Mouse (Mus musculus) hindbrain, embryonic 12.5 days (tissue): ENCODE data around the gene Btbd9. TPM values are rescaled to one million over a fixed set of nuclear protein-coding genes. Genes with fewer than 3 reads are reported as not detected.
A peak's percentile ranks its signal among the peaks of the same experiment; 100 is the strongest.

ENCODE experiments used
- ATAC-seq: fragments of 200-750 bp; cut with Nextera tagmentation; 2 replicates; pipeline ENCODE4 v1.8.0; 2017; ENCODE audit warnings: moderate TSS enrichment; ENCODE audit not compliant: low FRiP score
- H3K27ac ChIP-seq: fragments of 300-500 bp; sonication (generic); 2 replicates; pipeline ENCODE4 v1.5.1; 2016; ENCODE audit warnings: mild to moderate bottlenecking
- H3K27me3 ChIP-seq: fragments of 300-500 bp; sonication (generic); 2 replicates; pipeline ENCODE4 v1.6.1; 2016; ENCODE audit warnings: mild to moderate bottlenecking
- H3K36me3 ChIP-seq: fragments of 300-500 bp; sonication (generic); 2 replicates; pipeline ENCODE4 v1.6.1; 2016; ENCODE audit warnings: mild to moderate bottlenecking
- H3K4me1 ChIP-seq: fragments of 300-500 bp; sonication (generic); 2 replicates; pipeline ENCODE4 v1.6.1; 2016
- H3K4me2 ChIP-seq: fragments of 300-500 bp; sonication (generic); replicated peaks from 2 replicates; pipeline ENCODE4 v1.6.1; 2016; ENCODE audit warnings: mild to moderate bottlenecking
- H3K4me3 ChIP-seq: fragments of 300-500 bp; sonication (generic); 2 replicates; pipeline ENCODE4 v1.5.1; 2016; ENCODE audit warnings: mild to moderate bottlenecking
- H3K9ac ChIP-seq: fragments of 300-500 bp; sonication (generic); 2 replicates; pipeline ENCODE4 v1.6.1; 2016; ENCODE audit warnings: mild to moderate bottlenecking, moderate library complexity
- H3K9me3 ChIP-seq: fragments of 300-500 bp; sonication (generic); replicated peaks from 2 replicates; pipeline ENCODE4 v1.6.1; 2016; ENCODE audit warnings: mild to moderate bottlenecking
- WGBS: fragments of 180-500 bp; shearing (Covaris S2); methylation state at CpG from one replicate; pipeline ENCODE4 v1.1.7; 2016; 5-methylcytosine and 5-hydroxymethylcytosine counted together
- polyA plus RNA-seq: library from polyadenylated mRNA; unstranded; fragments of >200 nt; fragmentation: Nextera tagmentation; extraction: Ambion mirVana; gene quantifications from 2 replicates; pipeline ENCODE4 v1.2.1, GENCODE M21; 2016

Gene Btbd9
- polyA plus RNA-seq, 1 experiment from 2014 or later = 106 TPM

GRCm38 (mm10) chr17:30255928-30256560 lies 320.2 kb downstream of the Btbd9 start:
- Histone ChIP-seq H3K9me3 (no peaks in the 10 kb centered on the region), H3K27me3 (no peaks in the 10 kb centered on the region), H3K4me2 (no peak overlapping the region), H3K4me1 (peaks cover 62% of the 10 kb centered on the region), H3K27ac (no peak overlapping the region), H3K4me3 (no peak overlapping the region), H3K36me3 (no peaks in the 10 kb centered on the region), H3K9ac (no peak overlapping the region)
- 60% methylated on average over 8 of the region's 8 CpGs for WGBS
- ATAC-seq = no peak

GRCm38 (mm10) chr17:30253924-30254323 lies 322.4 kb downstream of the Btbd9 start:
- H3K4me2 ChIP-seq = no peak overlapping the region
- H3K4me1 ChIP-seq = peaks cover 49% of the 10 kb centered on the region
- no peak overlapping the region for H3K4me3 ChIP-seq
- no peaks in the 10 kb centered on the region for H3K27me3 ChIP-seq
- 36% methylated on average over 7 of the region's 7 CpGs for WGBS
- peak overlapping the region; percentile 52; the same call in 1 of the 2 replicates for H3K27ac ChIP-seq
- H3K9ac ChIP-seq = no peak overlapping the region
- H3K9me3 ChIP-seq = no peaks in the 10 kb centered on the region
- H3K36me3 ChIP-seq = no peaks in the 10 kb centered on the region
- ATAC-seq = no peak

DNA sequence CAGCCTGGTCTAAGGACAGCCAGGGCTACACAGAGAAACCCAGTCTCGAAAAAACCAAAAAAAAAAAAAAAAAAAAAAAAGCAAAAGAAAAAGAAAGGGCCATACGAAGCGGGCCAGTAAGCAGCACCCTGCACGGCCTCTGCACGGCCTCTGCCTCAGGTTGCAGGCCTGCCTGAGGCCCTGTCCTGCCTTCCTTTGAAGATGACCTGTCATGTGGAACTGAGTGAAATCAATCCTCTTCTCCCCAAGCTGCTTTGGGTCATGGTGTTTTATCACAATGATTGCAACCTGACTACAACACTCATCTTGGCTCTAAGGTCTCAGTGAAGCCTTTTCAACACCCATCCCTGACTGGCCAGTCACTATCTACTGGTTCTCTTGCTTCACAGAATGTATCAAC lies 323.3 kb downstream of the Btbd9 start:
- no peak overlapping the region for H3K4me3 ChIP-seq
- H3K27me3 ChIP-seq = no peaks in the 10 kb centered on the region
- no peak overlapping the region for H3K27ac ChIP-seq
- H3K4me2 ChIP-seq = no peak overlapping the region
- 70% methylated on average over 5 of the region's 5 CpGs for WGBS
- peaks cover 42% of the 10 kb centered on the region for H3K4me1 ChIP-seq
- no peak overlapping the region for H3K9ac ChIP-seq
- ATAC-seq = no peak
- H3K36me3 ChIP-seq = no peaks in the 10 kb centered on the region
- no peaks in the 10 kb centered on the region for H3K9me3 ChIP-seq

GRCm38 (mm10) chr17:30245308-30245706 lies 331.0 kb downstream of the Btbd9 start:
- Histone ChIP-seq H3K4me2 (no peak overlapping the region), H3K36me3 (no peaks in the 10 kb centered on the region), H3K9ac (no peak overlapping the region), H3K27me3 (no peaks in the 10 kb centered on the region), H3K27ac (peak overlapping the region; percentile 64), H3K9me3 (no peaks in the 10 kb centered on the region), H3K4me1 (peaks cover 61% of the 10 kb centered on the region), H3K4me3 (no peak overlapping the region)
- 60% methylated on average over 10 of the region's 10 CpGs for WGBS
- no peak for ATAC-seq

- WGBS = 67% methylated on average over 14 of the region's 14 CpGs
- Histone ChIP-seq H3K9me3 (no peaks in the 10 kb centered on the region), H3K4me3 (no peak overlapping the region), H3K27me3 (no peaks in the 10 kb centered on the region), H3K4me2 (no peak overlapping the region), H3K4me1 (peaks cover 61% of the 10 kb centered on the region), H3K9ac (no peak overlapping the region; the same call in 1 of the 2 replicates), H3K27ac (peak overlapping the region; percentile 64), H3K36me3 (no peaks in the 10 kb centered on the region)
- no peak for ATAC-seq
Measured at GRCm38 (mm10) chr17:30244651-30245307, 331.5 kb downstream of the Btbd9 start.

DNA sequence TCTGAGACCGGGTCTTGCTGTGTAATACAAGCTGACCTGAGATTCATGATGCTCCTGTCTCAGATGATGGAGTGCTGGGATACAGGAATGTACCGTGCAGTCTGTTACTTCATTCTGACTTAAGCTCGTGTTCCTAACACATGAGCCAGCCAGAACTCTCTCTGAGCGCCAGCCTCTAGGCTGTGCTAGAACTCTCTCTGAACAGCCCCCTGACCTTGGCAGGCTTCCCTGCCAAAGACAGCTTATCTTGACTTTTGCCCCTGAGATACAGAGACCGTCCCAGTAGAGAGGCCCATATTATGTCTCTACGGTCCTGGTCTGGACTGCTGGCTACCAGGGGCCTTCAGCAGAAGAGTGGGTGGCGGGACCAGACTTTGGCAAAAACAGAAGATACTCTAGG lies 332.7 kb downstream of the Btbd9 start:
- H3K27me3 ChIP-seq = no peaks in the 10 kb centered on the region
- peaks cover 61% of the 10 kb centered on the region for H3K4me1 ChIP-seq
- no peaks in the 10 kb centered on the region for H3K36me3 ChIP-seq
- no peak overlapping the region for H3K9ac ChIP-seq
- ATAC-seq = no peak
- no peak overlapping the region for H3K4me3 ChIP-seq
- no peak overlapping the region for H3K4me2 ChIP-seq
- H3K27ac ChIP-seq = no peak overlapping the region; the same call in 1 of the 2 replicates
- 82% methylated on average over 7 of the region's 7 CpGs for WGBS
- H3K9me3 ChIP-seq = no peaks in the 10 kb centered on the region

DNA sequence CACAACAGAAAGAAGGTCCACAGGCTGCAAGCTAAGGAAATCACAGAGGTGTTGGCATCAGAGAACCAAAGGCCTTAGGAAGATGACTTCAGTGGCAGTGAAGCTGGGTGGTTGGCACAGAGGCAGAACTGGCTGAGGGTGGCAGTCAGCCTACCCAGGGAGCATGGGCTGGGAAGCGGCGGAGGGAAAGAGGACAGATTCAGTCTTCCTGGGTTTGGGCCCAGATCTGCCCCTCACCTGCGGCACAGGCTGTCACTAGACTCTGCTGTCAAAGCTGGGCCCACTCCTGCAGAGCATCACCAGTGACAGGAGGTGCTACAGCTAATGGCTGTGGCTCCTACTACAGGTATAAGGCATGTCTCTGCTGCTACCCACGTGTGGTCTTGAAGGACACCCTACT lies 333.6 kb downstream of the Btbd9 start:
- peaks cover 61% of the 10 kb centered on the region for H3K4me1 ChIP-seq
- no peak overlapping the region for H3K4me3 ChIP-seq
- H3K27ac ChIP-seq = 0 out of 2 replicates have a peak overlapping the region, but pooled peaks have one; percentile 35
- no peaks in the 10 kb centered on the region for H3K36me3 ChIP-seq
- H3K27me3 ChIP-seq = no peaks in the 10 kb centered on the region
- no peaks in the 10 kb centered on the region for H3K9me3 ChIP-seq
- WGBS = 93% methylated on average over 4 of the region's 4 CpGs
- no peak overlapping the region for H3K9ac ChIP-seq
- ATAC-seq = no peak
- H3K4me2 ChIP-seq = no peak overlapping the region

DNA sequence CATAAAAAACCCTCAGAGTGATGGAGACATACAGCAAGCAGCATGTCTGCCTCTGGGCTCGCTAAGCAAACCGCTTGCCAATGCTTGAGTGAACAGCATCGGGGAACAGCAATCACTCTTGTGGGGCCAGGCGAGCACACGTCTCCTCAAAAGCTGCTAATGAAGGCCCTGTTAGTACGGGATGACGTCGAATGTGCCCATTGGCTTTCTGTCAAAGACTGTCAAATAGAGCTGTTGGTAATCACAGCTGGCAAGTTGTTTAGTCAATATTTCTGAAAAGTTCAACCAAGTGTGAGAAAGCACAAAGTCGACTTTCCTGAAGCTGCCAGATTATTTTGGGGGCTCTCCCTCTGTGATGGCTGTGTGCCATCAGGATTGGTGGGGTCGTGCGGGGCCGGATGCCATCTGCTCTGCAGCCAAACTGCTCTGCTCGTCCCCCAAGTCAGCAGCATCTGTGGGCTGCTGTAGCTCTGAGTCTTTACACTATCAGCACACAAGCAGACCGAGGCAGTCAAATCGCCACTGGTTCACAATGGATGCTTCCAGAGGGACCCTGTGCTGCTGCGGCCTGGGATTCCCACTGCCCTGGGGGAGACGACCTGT lies 334.5 kb downstream of the Btbd9 start:
- Histone ChIP-seq H3K4me3 (no peak overlapping the region), H3K27me3 (no peaks in the 10 kb centered on the region), H3K36me3 (no peaks in the 10 kb centered on the region), H3K4me1 (peaks cover 60% of the 10 kb centered on the region), H3K9ac (no peak overlapping the region), H3K27ac (peak overlapping the region; percentile 52), H3K9me3 (no peaks in the 10 kb centered on the region), H3K4me2 (no peak overlapping the region)
- no peak for ATAC-seq
- WGBS = 60% methylated on average over 17 of the region's 17 CpGs

DNA sequence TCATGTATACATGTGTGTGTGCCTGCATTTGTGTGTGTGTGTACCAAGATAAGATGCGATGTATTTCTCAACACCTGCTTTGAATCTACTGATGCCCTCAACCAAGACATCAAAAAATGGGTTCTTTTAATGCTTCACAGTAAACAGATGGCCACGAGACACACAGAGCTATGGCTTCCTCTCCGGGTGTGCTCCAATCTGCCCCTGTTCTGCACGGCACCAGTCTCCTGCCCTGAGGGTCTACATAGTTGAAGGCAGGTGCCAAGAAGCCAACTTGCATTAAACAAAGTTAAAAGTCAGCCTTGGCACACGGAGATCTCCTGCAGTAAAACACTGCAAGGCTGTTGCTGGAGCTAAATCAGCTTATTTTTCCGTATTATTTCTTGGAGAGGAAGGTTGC lies 335.2 kb downstream of the Btbd9 start:
- ATAC-seq = no peak
- Histone ChIP-seq H3K27me3 (no peaks in the 10 kb centered on the region), H3K27ac (0 out of 2 replicates have a peak overlapping the region, but pooled peaks have one; percentile 52), H3K4me2 (no peak overlapping the region), H3K9me3 (no peaks in the 10 kb centered on the region), H3K36me3 (no peaks in the 10 kb centered on the region), H3K4me1 (peaks cover 59% of the 10 kb centered on the region), H3K9ac (no peak overlapping the region), H3K4me3 (no peak overlapping the region)
- WGBS = 82% methylated on average over 6 of the region's 6 CpGs

- Histone ChIP-seq H3K9me3 (no peaks in the 10 kb centered on the region), H3K9ac (no peak overlapping the region), H3K4me3 (no peak overlapping the region), H3K36me3 (no peaks in the 10 kb centered on the region), H3K4me2 (no peak overlapping the region), H3K4me1 (peaks cover 57% of the 10 kb centered on the region), H3K27ac (no peak overlapping the region), H3K27me3 (no peaks in the 10 kb centered on the region)
- WGBS = 85% methylated on average over 4 of the region's 4 CpGs
- ATAC-seq = no peak
Measured at GRCm38 (mm10) chr17:30240659-30241058, 335.6 kb downstream of the Btbd9 start.

DNA sequence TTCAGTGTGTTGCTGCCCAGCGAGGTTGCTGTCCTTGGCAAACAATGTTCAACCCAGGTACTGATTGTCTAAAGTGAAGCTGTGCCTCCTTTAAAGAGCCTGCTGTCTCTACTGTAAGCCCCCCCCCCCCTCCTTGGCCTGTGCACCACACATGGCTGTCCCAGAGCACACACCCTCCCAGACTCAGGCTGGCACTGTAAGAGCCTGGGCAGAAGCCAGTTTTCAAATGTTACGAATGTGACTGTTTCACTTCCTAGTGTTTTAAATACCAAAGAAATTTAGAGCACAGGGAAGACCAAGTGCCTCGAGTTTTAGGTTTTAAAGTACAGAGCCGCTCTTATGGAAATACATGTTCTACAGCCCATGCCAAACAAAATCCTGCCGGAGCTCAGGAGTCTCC lies 336.8 kb downstream of the Btbd9 start:
- H3K36me3 ChIP-seq = no peaks in the 10 kb centered on the region
- ATAC-seq = no peak
- H3K4me2 ChIP-seq = no peak overlapping the region
- H3K4me1 ChIP-seq = peaks cover 57% of the 10 kb centered on the region
- H3K4me3 ChIP-seq = no peak overlapping the region
- H3K27ac ChIP-seq = no peak overlapping the region
- H3K9me3 ChIP-seq = no peaks in the 10 kb centered on the region
- no peak overlapping the region for H3K9ac ChIP-seq
- no peaks in the 10 kb centered on the region for H3K27me3 ChIP-seq
- 86% methylated on average over 5 of the region's 5 CpGs for WGBS

- Histone ChIP-seq H3K9me3 (no peaks in the 10 kb centered on the region), H3K4me3 (no peak overlapping the region), H3K36me3 (no peaks in the 10 kb centered on the region), H3K27ac (no peak overlapping the region), H3K4me2 (no peak overlapping the region), H3K27me3 (no peaks in the 10 kb centered on the region), H3K4me1 (peaks cover 48% of the 10 kb centered on the region), H3K9ac (no peak overlapping the region)
- 94% methylated on average over 7 of the region's 7 CpGs for WGBS
- ATAC-seq = no peak
Measured at GRCm38 (mm10) chr17:30237600-30237999, 338.7 kb downstream of the Btbd9 start.
